Mouse (Mus musculus): ENCODE data around the gene 9430038I01Rik.
"Not testable (repeated sequence)": the region's sequence is repeated elsewhere in the genome, so short reads cannot be mapped to it uniquely, and the experiment has no call there.

9430038I01Rik gene

GRCm38 (mm10) chr7:137410337-137411197 is at the start of gene 9430038I01Rik:
Gene 9430038I01Rik, minus strand, starts transcription at chr7:137410762.
- DNase-seq = peak; percentile 98 to 100

- DNase-seq = no peak
Observed at GRCm38 (mm10) chr7:137445321-137445720, 34.8 kb upstream of the 9430038I01Rik start.

- DNase-seq = no peak
Observed at GRCm38 (mm10) chr7:137442951-137443350, 32.4 kb upstream of the 9430038I01Rik start.

GRCm38 (mm10) chr7:137438962-137439361 is 28.4 kb upstream of the 9430038I01Rik start:
- not testable (repeated sequence) for DNase-seq

- DNase-seq = no peak
Observed at GRCm38 (mm10) chr7:137438179-137438550, 27.6 kb upstream of the 9430038I01Rik start.

- DNase-seq = peak; percentile 98
Observed at GRCm38 (mm10) chr7:137437440-137438178, 27.0 kb upstream of the 9430038I01Rik start, which contains the start of gene Glrx3. Gene Glrx3, plus strand, starts transcription at chr7:137437614.

GRCm38 (mm10) chr7:137436901-137437300 is 26.3 kb upstream of the 9430038I01Rik start:
- no peak for DNase-seq

- DNase-seq = peak; percentile 21 to 49
Observed at GRCm38 (mm10) chr7:137431769-137432603, 21.4 kb upstream of the 9430038I01Rik start.

GRCm38 (mm10) chr7:137426693-137427092 is 16.1 kb upstream of the 9430038I01Rik start:
- DNase-seq = no peak

- no peak for DNase-seq
Observed at GRCm38 (mm10) chr7:137421236-137421635, 10.7 kb upstream of the 9430038I01Rik start.

GRCm38 (mm10) chr7:137420550-137420949 is 10.0 kb upstream of the 9430038I01Rik start:
- no peak for DNase-seq

- DNase-seq = no peak
Observed at GRCm38 (mm10) chr7:137414710-137415109, 4.1 kb upstream of the 9430038I01Rik start.

- peak in 1 of 2 experiments; percentile 34 for DNase-seq
Observed at GRCm38 (mm10) chr7:137407428-137408058, 3.0 kb downstream of the 9430038I01Rik start.

- peak in 1 of 2 experiments; percentile 6 for DNase-seq
Observed at GRCm38 (mm10) chr7:137404146-137404545, 6.4 kb downstream of the 9430038I01Rik start.

GRCm38 (mm10) chr7:137398973-137399372 is 11.6 kb downstream of the 9430038I01Rik start:
- no peak for DNase-seq

- peak in 1 of 2 experiments; percentile 10 for DNase-seq
Observed at GRCm38 (mm10) chr7:137397361-137397910, 13.1 kb downstream of the 9430038I01Rik start.

- peak in 1 of 2 experiments; percentile 12 for DNase-seq
Observed at GRCm38 (mm10) chr7:137395421-137395820, 15.1 kb downstream of the 9430038I01Rik start.

- DNase-seq = no peak
Observed at GRCm38 (mm10) chr7:137387863-137388262, 22.7 kb downstream of the 9430038I01Rik start.

- peak in 1 of 2 experiments; percentile 24 for DNase-seq
Observed at GRCm38 (mm10) chr7:137374996-137375395, 35.6 kb downstream of the 9430038I01Rik start.

GRCm38 (mm10) chr7:137371770-137372169 is 38.8 kb downstream of the 9430038I01Rik start:
- no peak for DNase-seq

- peak in 1 of 2 experiments; percentile 32 for DNase-seq
Observed at GRCm38 (mm10) chr7:137370175-137370574, 40.4 kb downstream of the 9430038I01Rik start.

GRCm38 (mm10) chr7:137366736-137367135 is 43.8 kb downstream of the 9430038I01Rik start:
- DNase-seq = peak in 1 of 2 experiments; percentile 18
